Mouse (Mus musculus) 3T3-L1 (cell line): ENCODE data around the gene St8sia4.
A peak's percentile ranks its signal among the peaks of the same experiment; 100 is the strongest.

Experiments
- DNase-seq: peaks from one replicate; pipeline ENCODE4 v3.0.0-alpha.2; 2015; ENCODE audit warnings: low read depth, low spot score

The St8sia4 gene

GRCm38 (mm10) chr1:95667435-95668252, at the start of gene St8sia4:
TSS of gene St8sia4 (minus strand) at chr1:95667571.
- DNase-seq, result no peak

GRCm38 (mm10) chr1:95709181-95709580, 41.8 kb upstream of the St8sia4 start:
- no peak for DNase-seq

GRCm38 (mm10) chr1:95699903-95700302, 32.5 kb upstream of the St8sia4 start:
- DNase-seq, result no peak

- DNase-seq, result no peak
Observed at GRCm38 (mm10) chr1:95674052-95674451, 6.7 kb upstream of the St8sia4 start.

- no peak for DNase-seq
Observed at GRCm38 (mm10) chr1:95668253-95668805, 958 bp upstream of the St8sia4 start.

GRCm38 (mm10) chr1:95666541-95667320, 640 bp downstream of the St8sia4 start:
- no peak for DNase-seq

- DNase-seq, result no peak
Observed at GRCm38 (mm10) chr1:95665951-95666484, 1.4 kb downstream of the St8sia4 start.

- no peak for DNase-seq
Observed at GRCm38 (mm10) chr1:95664969-95665702, 2.2 kb downstream of the St8sia4 start.

- no peak for DNase-seq
Observed at GRCm38 (mm10) chr1:95664321-95664825, 3.0 kb downstream of the St8sia4 start.

- DNase-seq, result no peak
Observed at GRCm38 (mm10) chr1:95657051-95657668, 10.2 kb downstream of the St8sia4 start.

GRCm38 (mm10) chr1:95655564-95655963, 11.8 kb downstream of the St8sia4 start:
- no peak for DNase-seq

GRCm38 (mm10) chr1:95653445-95653844, 13.9 kb downstream of the St8sia4 start:
- no peak for DNase-seq

GRCm38 (mm10) chr1:95644292-95644691, 23.1 kb downstream of the St8sia4 start:
- no peak for DNase-seq

- DNase-seq, result no peak
Observed at GRCm38 (mm10) chr1:95639001-95639400, 28.4 kb downstream of the St8sia4 start.

- DNase-seq, result no peak
Observed at GRCm38 (mm10) chr1:95624376-95624775, 43.0 kb downstream of the St8sia4 start.

GRCm38 (mm10) chr1:95618647-95619046, 48.7 kb downstream of the St8sia4 start:
- peak; percentile 1 for DNase-seq

- no peak for DNase-seq
Observed at GRCm38 (mm10) chr1:95618125-95618524, 49.2 kb downstream of the St8sia4 start.

- DNase-seq, result no peak
Observed at GRCm38 (mm10) chr1:95610017-95610416, 57.4 kb downstream of the St8sia4 start.

GRCm38 (mm10) chr1:95609045-95609444, 58.3 kb downstream of the St8sia4 start:
- no peak for DNase-seq

- DNase-seq, result no peak
Observed at GRCm38 (mm10) chr1:95605458-95605857, 61.9 kb downstream of the St8sia4 start.

- DNase-seq, result no peak
Observed at GRCm38 (mm10) chr1:95598108-95598507, 69.3 kb downstream of the St8sia4 start.
